In genomic region chr13:75940791-75941517, GRCm38 (mm10) we compare ENCODE assay signal across 11 mouse cellular contexts. TPM values are rescaled to one million over a fixed set of nuclear protein-coding genes. Genes with fewer than 3 reads are reported as not detected.
DNase-seq lines count a peak whose midpoint lies in the region; ATAC-seq and TF ChIP-seq lines count a peak whose summit lies in the region.
"Had no signal": no experiment of that assay in that cellular context is flagged by ENCODE, and none has a peak within 500 bp of the region (broad histone marks: within the 10 kb centered on the region; RNA-seq: fewer than 3 reads in every experiment).

No protein-coding gene starts in this region.

- TF ChIP-seq POLR2A in myocyte (IDR thresholded peaks at IDR 0.05; ENCODE audit: insufficient read length, low read depth), result no peak

- H3K9ac ChIP-seq in lung, embryonic 14.5 days, result no peak overlapping the region
- no peak overlapping the region for H3K9ac ChIP-seq in forebrain, embryonic 14.5 days (ENCODE audit: low read length)
- no peak overlapping the region for H3K9ac ChIP-seq in intestine, embryonic 16.5 days (ENCODE audit: low read depth, low read length)

- H3K4me1 ChIP-seq in lung, embryonic 14.5 days (ENCODE audit: insufficient read depth), result peaks cover 11% of the 10 kb centered on the region
- H3K4me1 ChIP-seq in forebrain, embryonic 14.5 days (ENCODE audit: control insufficient read depth, insufficient read depth, low read length), result peaks cover 16% of the 10 kb centered on the region
- H3K4me1 ChIP-seq in intestine, embryonic 16.5 days (ENCODE audit: control insufficient read depth, insufficient read depth, low read length), result peaks cover 3% of the 10 kb centered on the region

- peak overlapping the region; percentile 53 for H3K4me2 ChIP-seq in lung, embryonic 14.5 days
- H3K4me2 ChIP-seq in forebrain, embryonic 14.5 days (ENCODE audit: low read length), result peak overlapping the region; percentile 45
- peak overlapping the region; percentile 39 for H3K4me2 ChIP-seq in intestine, embryonic 16.5 days (ENCODE audit: low read depth, low read length)
- peak overlapping the region; percentile 56 for H3K4me2 ChIP-seq in myocyte (ENCODE audit: low read depth)

- H3K79me2 ChIP-seq in myocyte (ENCODE audit: control insufficient read depth, insufficient read depth), result peaks cover 41% of the 10 kb centered on the region

- H3K27ac ChIP-seq in lung, embryonic 14.5 days (ENCODE audit: low read depth), result no peak overlapping the region
- H3K27ac ChIP-seq in forebrain, embryonic 14.5 days (ENCODE audit: low read depth, low read length), result no peak overlapping the region
- peak overlapping the region; percentile 7; the same call in 1 of the 2 replicates for H3K27ac ChIP-seq in intestine, embryonic 16.5 days (ENCODE audit: low read length)

- H3ac ChIP-seq in myocyte (ENCODE audit: control insufficient read depth, insufficient read length), result no peak overlapping the region

- peak; percentile 40 for DNase-seq in lung, embryonic 14.5 days
- DNase-seq in lung, postnatal 14 days, result no peak
- DNase-seq in forebrain, embryonic 14.5 days (ENCODE audit: low spot score), result no peak
- DNase-seq in adrenal gland, postnatal 14 days, result no peak
- DNase-seq in left cerebral cortex, adult 9 months (ENCODE audit: low spot score in 2 of 2), result no peak
- no peak for DNase-seq in urinary bladder, adult 2 months (ENCODE audit: low spot score)
- DNase-seq: cerebellum, adult 8-10 months had no signal

- H3K9me3 ChIP-seq in lung, embryonic 14.5 days (ENCODE audit: low read depth, low read length), result no peaks in the 10 kb centered on the region
- no peaks in the 10 kb centered on the region for H3K9me3 ChIP-seq in forebrain, embryonic 14.5 days (replicated peaks; ENCODE audit: control insufficient read depth, low read length)
- H3K9me3 ChIP-seq in intestine, embryonic 16.5 days (ENCODE audit: control insufficient read depth, low read length), result no peaks in the 10 kb centered on the region
- H3K9me3 ChIP-seq: G1E had no signal

- H3K36me3 ChIP-seq in lung, embryonic 14.5 days (ENCODE audit: insufficient read depth), result peaks cover 21% of the 10 kb centered on the region
- H3K36me3 ChIP-seq in forebrain, embryonic 14.5 days (ENCODE audit: control insufficient read depth, insufficient read depth, low read length), result peaks cover 16% of the 10 kb centered on the region
- H3K36me3 ChIP-seq in intestine, embryonic 16.5 days (ENCODE audit: control insufficient read depth, insufficient read depth, low read length), result peaks cover 10% of the 10 kb centered on the region; the same call in 1 of the 2 replicates
- peaks cover 6% of the 10 kb centered on the region for H3K36me3 ChIP-seq in myocyte (ENCODE audit: control insufficient read depth, insufficient read depth)

- TF ChIP-seq CTCF in lung, embryonic 14.5 days (IDR thresholded peaks at IDR 0.05; ENCODE audit: low read depth), result no peak

- no peak for ATAC-seq in lung, embryonic 14.5 days (ENCODE audit: insufficient read depth)
- no peak for ATAC-seq in forebrain, embryonic 14.5 days
- peak; percentile 61 for ATAC-seq in intestine, embryonic 16.5 days

- peak overlapping the region; percentile 15; the same call in 1 of the 2 replicates for H3K4me3 ChIP-seq in lung, embryonic 14.5 days (ENCODE audit: low read depth, low read length)
- H3K4me3 ChIP-seq in forebrain, embryonic 14.5 days (ENCODE audit: low read depth, low read length), result peak overlapping the region; percentile 6; the same call in 1 of the 2 replicates
- H3K4me3 ChIP-seq in intestine, embryonic 16.5 days (ENCODE audit: low read length), result no peak overlapping the region
- H3K4me3 ChIP-seq in myocyte, result no peak overlapping the region

- WGBS in lung, embryonic 14.5 days, result 58% methylated on average over 2 of the region's 2 CpGs
- 70% methylated on average over 2 of the region's 2 CpGs for WGBS in forebrain, embryonic 14.5 days
- 50% methylated on average over 2 of the region's 2 CpGs for WGBS in intestine, embryonic 16.5 days

- H3K27me3 ChIP-seq in lung, embryonic 14.5 days (ENCODE audit: insufficient read depth, low read length), result no peaks in the 10 kb centered on the region
- no peaks in the 10 kb centered on the region for H3K27me3 ChIP-seq in forebrain, embryonic 14.5 days (replicated peaks; ENCODE audit: control insufficient read depth, insufficient read depth, low read length)
- no peaks in the 10 kb centered on the region for H3K27me3 ChIP-seq in intestine, embryonic 16.5 days (replicated peaks; ENCODE audit: control insufficient read depth, insufficient read depth, low read length)
- H3K27me3 ChIP-seq in myocyte (ENCODE audit: control insufficient read depth, insufficient read depth, insufficient read length), result no peaks in the 10 kb centered on the region

TF ChIP-seq in myocyte, 11 proteins besides CTCF, POLR2A, EP300 and RAD21:
- TF ChIP-seq MYOG (IDR thresholded peaks at IDR 0.05; ENCODE audit: control insufficient read depth in 1 of 3, insufficient read depth in 1 of 3, insufficient read length in 2 of 3, low read depth in 2 of 3) (no peak), CEBPB (IDR thresholded peaks at IDR 0.05; ENCODE audit: insufficient read depth, poor library complexity, severe bottlenecking) (no peak)
TF ChIP-seq in myocyte: peak in this region for 0.

RNA-seq across cellular contexts. Expression of gene Rhobtb3, which starts 2.8 kb away (rescaled TPM):
- 49.2 and 52.4 TPM in 2 replicates for polyA plus RNA-seq in lung, embryonic 14.5 days (2014; fragmentation: Nextera tagmentation; extraction: Ambion mirVana)
- 38.3 and 40.2 TPM in 2 replicates for polyA plus RNA-seq in forebrain, embryonic 14.5 days (2014; fragmentation: Nextera tagmentation; extraction: Ambion mirVana)
- 12.3 and 19.4 TPM in 2 replicates for polyA plus RNA-seq in intestine, embryonic 16.5 days (2015; fragmentation: Nextera tagmentation; extraction: Ambion mirVana)
- polyA plus RNA-seq in myocyte (2012; fragmentation: generic; extraction: Trizol), result 5.7 TPM
- 10.6 and 11.7 TPM in 2 replicates for total RNA-seq in adrenal gland, postnatal 14 days (2021)
- 10.1 and 11.6 TPM in 2 replicates for polyA plus RNA-seq in urinary bladder, adult 2 months (2012; rRNA removed)
- total RNA-seq: monocyte, adult 5-6 weeks had no signal

RNA-seq across cellular contexts. Expression of gene Spata9, which starts 26.0 kb away (rescaled TPM):
- polyA plus RNA-seq in lung, embryonic 14.5 days (2014; fragmentation: Nextera tagmentation; extraction: Ambion mirVana), result 0.81 and 0.82 TPM in 2 replicates
- 2.2 and 2.4 TPM in 2 replicates for polyA plus RNA-seq in forebrain, embryonic 14.5 days (2014; fragmentation: Nextera tagmentation; extraction: Ambion mirVana)
- 0.22 and 0.48 TPM in 2 replicates for polyA plus RNA-seq in intestine, embryonic 16.5 days (2015; fragmentation: Nextera tagmentation; extraction: Ambion mirVana)
- polyA plus RNA-seq in myocyte (2012; fragmentation: generic; extraction: Trizol), result 0.12 TPM
- not detected in 2 replicates for total RNA-seq in adrenal gland, postnatal 14 days (2021)
- not detected in 2 replicates for polyA plus RNA-seq in urinary bladder, adult 2 months (2012; rRNA removed)
- total RNA-seq: monocyte, adult 5-6 weeks had no signal
- polyA plus RNA-seq: G1E had no signal

Comparison
In these comparisons a context has a peak if more than half of its experiments do, and no peak if none do; other contexts are left out.
1. H3K4me3 ChIP-seq: peak in lung, embryonic 14.5 days (single experiment) and forebrain, embryonic 14.5 days (single experiment); none in intestine, embryonic 16.5 days (single experiment) and myocyte (single experiment).
2. Peak in every context shown above with its lines, with median percentiles within 50 percentile points of each other: H3K4me2 ChIP-seq.